Mouse (Mus musculus) ovary, postnatal 14 days (tissue): ENCODE measurements around the gene Fgf2.

Source experiments
- DNase-seq: peaks from one replicate; pipeline ENCODE4 v3.0.0; 2022; ENCODE audit warnings: low spot score

The Fgf2 gene

DNA sequence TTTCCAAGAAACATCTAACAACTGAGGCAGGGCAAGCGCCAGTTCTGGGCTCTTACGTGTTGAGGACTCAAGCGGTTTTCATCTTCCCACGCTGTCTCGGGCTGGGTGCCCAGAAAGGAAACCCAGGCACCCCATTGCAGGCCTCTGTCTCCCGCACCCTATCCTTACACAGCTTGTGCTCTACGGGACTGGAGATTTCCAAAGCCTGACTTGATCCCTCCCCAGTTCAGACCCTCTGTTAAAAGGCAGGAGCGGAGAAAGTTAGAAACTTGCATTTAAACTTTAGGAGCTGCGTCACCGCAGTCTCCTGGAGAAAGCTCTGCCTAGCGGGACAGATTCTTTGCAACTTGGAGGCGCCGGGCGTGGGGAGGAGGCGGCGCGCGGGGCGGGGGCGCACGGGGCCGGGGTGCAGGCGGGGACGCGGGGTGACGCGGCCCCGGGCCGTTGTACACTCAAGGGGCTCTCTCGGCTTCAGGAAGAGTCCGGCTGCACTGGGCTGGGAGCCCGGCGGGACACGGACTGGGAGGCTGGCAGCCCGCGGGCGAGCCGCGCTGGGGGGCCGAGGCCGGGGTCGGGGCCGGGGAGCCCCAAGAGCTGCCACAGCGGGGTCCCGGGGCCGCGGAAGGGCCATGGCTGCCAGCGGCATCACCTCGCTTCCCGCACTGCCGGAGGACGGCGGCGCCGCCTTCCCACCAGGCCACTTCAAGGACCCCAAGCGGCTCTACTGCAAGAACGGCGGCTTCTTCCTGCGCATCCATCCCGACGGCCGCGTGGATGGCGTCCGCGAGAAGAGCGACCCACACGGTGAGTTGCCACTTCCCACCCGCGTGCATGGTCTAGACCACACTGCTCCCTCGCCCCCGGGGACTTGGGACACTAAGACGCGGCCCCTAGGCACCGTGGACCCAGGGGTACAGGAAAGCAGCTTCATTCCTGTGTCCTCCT lies at the start of gene Fgf2:
Gene Fgf2 (plus strand): TSS at position 126 of the 945 bp plus-strand sequence.
- DNase-seq = peak; percentile 41

DNA sequence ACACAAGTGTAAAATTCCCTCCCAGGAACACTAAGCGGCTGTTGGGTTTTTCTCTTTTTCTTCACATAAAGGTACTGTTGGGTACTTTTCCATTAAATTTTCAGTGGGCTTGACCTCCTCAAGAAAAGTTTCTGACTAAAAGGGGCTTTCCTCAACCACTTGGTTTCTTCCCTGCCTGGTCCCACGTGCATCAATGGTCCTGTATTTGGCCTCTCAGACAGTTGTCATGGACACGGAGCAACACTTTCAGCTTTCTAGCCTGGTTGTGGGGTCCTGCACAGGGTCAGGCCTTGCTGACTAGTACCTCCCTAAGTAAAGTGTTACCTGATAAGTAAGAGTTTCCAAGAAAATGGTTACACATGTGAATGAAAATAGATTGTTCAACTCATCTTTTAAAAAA lies 48.7 kb upstream of the Fgf2 start:
- no peak for DNase-seq

DNA sequence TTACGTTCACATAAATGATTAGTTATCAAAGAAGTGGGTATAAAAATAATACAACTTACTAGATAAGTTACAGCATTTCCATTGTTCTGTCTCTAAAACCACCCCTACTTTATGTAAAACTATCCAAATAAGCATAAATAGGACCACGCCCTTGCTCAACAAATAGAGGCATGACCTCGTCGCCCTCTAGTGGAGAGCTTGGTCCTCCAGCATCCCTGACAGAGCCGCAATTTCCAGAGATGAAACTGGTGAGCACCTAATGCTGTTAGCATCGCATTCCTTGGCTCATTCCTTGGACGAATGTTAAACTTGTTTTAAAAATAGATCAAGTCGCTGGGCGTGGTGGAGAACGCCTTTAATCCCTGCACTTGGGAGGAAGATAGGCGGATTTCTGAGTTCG lies 45.5 kb upstream of the Fgf2 start:
- DNase-seq = no peak

DNA sequence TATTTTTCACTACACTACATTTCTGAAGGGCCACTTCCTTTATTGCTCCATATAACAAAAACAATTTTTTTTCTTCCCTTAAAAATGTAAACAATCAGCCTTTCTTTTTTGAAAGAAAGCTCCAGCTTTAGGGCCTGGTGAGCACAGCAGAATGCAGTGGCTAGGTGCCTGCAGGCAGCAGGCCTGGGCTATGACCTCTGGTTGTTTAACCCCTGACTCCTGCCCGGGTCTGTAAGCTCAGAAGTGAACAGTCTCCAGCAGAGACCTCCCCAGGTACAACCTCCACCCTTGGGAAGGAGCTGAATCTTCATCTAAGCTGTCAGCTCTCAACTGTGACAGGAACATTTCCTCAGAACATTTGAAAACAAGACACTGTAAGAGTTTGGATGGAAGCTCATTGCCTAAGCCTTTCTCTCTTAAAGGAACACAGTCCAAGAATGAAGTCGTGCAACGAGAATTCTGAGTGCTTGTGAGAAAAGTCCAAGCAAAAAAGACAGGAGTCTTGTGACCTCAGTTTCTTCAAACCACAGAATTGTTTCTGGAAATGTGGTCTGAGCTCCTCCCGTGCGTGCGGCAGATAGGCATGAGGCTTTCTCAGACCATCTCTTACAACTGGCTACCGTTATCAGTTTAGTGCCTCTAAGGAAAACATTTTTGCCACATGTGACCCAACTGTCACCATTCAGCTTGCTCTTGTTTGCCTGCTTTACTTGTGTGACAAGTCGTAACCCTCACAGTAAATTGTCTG lies 44.6 kb upstream of the Fgf2 start:
- DNase-seq = no peak

DNA sequence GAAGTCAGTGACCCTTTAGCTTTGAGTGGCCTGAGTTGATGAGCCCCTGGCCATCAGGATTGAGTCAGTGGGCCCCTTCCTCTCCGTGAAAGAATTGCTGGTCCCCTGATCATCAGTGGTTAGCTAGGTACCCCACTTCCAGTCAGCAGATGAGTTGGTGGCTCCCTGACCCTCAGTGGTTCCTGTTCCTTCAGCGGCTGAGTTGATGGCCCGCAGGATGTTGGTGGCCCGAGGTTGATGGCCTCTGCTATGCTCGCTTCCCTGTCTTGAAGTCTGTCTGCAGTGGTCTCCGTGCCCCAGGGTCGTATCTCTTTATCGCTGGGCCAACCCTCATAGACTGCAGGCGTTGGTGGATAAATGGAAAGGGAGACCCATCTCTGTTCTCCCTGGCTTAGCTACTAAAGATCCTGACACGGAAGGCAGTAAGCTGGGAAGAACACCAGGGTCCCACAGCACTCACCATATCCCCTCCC lies 36.2 kb upstream of the Fgf2 start:
- DNase-seq = no peak

DNA sequence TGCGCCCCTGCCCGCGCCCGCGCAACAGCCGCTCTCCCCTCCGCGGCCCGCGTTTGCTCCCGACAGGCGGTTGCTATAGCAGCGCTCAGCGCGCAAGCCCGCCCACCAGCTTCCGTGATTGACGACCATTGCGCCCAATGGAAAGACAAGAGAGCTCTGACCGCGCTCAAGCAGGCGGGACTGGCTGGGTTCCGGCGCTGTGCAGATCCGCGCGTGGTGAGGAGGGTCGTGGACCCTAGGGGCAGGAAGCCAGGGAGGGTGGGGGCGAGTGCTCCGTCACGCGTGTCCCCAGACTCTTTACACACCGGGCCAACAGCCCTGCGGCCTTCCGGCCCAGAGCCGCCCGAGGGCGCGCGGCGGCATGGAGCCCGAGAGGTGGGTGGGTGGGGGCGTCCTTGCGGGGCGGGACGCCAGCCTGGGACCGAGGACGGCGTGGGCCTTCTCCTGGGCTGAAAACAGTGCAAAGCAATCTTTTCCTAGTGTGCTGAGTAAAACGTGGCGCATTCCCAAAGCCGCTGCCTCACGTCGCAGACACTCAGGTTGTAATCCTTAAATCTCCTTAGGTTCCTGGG lies 35.7 kb upstream of the Fgf2 start, which contains the start of the genes Bbs12 and Cetn4:
Gene Bbs12 (plus strand): TSS at position 185 of the 572 bp plus-strand sequence.
Gene Cetn4 (minus strand): TSS at position 339 of the 572 bp plus-strand sequence.
- DNase-seq = peak; percentile 99

DNA sequence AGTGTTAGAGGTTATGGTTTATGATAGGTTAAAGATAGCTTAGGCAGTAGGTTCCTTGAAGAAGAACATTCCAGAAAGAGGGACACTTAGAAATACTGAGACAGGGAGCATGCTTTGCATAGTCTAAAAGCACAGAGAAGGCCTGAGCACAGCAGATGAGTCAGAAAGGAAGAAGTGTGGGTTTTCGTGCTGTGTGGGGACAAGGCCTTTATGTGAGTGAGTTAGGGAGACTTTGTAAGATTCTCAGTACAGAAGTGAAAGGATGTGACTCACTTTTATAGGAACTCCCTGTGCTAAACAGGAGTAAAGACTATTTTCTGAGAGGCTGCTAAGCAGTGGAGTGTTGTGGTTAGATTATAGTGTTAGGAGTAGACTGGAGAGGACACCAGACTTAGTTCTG lies 34.8 kb upstream of the Fgf2 start:
- DNase-seq = no peak

DNA sequence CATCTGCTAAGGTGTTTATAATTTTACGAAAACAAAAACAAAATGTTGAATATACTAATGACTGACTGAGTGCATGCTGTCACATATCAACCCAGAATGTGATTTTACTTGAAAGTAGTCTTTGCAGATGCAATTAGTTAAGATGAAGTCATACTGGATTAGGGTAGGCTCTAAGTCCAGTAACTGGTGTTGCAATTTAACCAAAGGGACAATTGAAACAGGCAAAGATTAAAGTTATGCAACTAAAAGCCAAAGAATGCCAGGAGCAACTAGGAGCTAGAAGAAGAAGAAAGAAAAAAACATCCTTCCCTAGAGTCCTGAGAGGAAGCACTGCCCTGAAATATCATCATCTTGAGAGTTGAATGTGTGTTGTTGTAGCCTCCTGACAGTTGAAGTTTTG lies 31.9 kb upstream of the Fgf2 start:
- no peak for DNase-seq

DNA sequence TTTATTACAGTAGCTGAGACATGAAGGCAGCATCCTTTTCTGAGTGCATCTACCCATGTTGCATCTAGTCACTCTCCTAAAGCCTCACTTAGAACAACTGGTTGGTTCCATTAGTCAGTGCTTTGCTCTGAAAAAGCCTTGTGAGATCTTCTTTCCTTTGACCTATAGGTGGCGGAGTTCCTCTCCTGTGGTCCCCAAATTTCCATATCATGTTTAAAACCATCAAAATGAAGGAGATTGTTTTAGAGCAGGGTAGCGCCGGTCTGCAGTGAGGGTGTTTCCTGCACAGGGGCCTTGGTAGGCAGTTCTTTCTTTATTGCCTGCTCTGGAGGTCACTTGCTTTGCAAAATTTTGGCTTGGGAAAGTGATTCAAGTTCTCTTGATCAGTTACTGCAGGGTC lies 23.8 kb upstream of the Fgf2 start:
- DNase-seq = no peak

DNA sequence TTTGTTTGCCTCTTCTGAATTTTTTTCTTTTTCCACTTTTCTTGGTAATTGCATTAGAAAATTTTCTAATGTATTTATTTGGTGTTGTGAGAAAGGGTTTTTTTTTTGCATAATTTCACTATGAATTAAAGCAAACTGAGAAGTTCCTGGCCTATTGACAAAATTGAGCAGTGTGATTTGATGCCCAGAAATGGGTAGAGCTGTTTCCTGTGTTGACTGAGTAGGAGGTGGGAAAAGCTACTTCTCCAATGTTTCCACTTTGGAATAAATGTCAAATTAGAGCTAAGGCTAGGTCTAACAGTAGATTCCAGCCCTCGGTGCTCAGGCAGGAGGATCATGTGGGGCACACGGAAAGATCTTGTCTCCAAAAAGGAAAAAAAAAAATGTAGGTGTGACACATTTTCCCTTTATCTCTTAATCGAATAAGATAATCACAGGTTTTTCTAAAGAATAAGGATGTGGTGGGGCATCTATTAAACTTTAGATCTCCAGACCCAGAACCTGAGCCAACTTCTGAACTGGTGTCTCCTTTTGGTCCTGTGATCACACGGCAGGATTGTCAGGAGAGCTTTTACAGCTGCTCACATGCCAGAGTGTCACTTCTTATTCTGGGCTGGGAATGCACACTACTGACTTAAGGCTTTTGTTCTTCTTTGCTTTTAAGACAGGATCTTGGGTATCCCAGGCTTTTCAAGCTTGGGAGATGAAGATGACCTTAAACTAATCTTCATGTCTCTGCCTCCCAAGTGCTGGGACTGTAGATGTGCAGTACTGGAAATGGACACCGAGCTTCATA lies 22.6 kb upstream of the Fgf2 start:
- DNase-seq = no peak

DNA sequence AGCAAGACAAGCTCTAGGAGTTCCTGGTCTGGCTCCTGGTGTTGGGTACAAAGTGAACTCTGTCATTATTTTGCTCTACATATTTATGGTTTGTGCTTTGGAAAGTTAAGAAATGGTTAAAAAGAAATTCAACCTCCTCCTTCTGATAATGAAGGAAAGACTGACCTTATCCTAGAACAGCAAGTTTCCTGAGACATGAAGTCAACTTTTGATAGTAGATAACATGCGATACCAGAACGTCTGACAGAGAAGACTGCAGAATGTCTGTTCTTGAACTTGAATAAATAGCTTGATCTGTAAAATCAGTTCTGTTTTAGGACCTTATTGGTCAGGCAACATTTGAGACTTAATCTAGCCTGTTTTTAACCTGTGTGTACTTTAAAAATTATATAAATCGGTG lies 21.5 kb upstream of the Fgf2 start:
- no peak for DNase-seq

DNA sequence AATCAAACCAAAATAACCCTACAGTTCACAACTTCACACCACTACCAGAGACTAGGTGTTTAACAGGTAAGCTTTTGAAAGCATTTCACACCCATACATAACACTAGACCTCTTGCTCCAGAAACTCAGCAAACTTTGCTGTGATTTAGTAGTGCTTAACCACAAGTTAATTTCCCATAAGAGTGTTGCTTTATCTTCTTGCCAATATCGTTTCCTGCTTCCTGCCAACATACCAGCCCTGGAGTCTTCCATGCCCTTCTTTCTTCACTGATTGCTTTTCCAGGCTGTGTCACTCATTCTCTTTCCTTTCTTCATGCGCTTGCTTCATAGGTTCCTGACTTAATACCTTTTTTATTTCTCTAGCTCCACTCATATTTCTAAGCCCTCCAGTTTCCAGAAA lies 19.7 kb upstream of the Fgf2 start:
- DNase-seq = no peak

DNA sequence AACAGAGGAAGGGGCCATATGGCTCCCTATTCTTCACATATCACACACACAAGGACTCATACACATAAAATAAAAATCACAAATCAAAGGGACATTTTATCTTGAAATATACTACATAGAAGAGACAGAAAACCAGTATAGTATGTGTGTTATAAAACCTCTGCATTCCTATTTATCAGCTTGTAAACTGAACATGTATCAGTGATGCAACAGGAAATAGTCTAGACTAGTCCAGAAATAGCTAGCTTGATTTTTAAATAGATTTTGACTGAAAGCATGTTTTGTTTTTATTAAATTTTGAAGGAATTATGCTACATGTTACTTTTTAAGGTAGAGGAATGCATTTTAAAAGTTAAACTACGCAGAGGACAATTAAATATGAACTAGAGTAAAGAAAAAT lies 18.2 kb upstream of the Fgf2 start:
- no peak for DNase-seq

DNA sequence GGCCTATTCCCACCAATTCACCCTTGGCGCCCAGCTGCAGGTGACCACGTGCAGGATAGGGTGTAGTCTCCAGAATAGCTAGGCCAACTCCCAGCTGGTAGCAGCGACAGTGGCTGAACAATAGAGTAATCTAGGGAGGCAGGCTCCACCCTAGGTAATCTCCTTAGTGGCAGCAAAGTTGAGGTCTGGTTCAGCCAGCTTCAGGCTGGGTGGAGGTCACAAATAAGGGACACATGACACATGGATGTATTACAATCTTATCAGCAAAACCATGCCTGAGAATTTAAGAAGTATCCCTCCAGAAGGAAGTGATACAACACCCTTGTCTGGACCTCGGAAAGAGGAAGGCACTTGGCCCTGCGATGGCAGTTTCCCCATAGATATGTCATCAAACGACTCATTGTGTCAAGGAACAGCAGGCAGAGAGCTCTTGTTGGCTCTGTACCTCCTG lies 16.1 kb upstream of the Fgf2 start:
- no peak for DNase-seq

DNA sequence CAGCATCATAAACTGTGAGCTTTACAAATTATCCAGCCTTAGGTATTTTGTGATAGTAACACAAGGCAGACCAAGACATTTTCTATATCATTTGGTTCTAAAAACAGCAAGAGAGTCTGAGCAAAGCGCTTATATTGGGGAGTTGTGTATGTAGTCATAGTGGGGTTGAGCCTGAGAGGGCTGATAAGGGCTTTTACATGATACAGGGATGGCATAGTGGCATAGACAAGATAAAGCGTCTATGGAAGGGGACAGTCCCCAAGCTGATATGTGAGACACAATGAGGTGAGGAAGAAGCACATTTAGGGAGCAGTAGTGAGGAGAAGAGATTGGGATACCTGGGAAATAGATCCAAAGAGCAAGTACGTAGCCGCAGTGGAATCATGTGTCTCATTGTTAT lies 14.1 kb upstream of the Fgf2 start:
- no peak for DNase-seq

DNA sequence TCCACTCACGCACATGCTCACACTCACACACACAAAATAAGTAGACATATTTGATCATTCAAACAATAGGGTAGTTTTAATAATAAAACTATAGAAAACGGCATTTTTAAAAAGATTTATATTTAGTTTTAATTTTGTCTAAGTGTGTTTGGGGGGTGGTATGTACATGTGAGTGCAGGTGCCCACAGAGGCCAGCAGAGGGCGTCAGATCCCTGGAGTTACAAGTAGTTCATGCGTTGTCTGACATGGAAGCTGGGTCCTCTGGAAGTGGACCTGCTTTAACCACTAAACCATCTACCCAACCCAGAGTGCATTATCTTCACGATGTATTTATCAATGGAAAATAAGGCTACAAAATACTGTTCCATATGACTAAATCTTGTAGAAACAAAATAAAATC lies 7.0 kb upstream of the Fgf2 start:
- DNase-seq = no peak

DNA sequence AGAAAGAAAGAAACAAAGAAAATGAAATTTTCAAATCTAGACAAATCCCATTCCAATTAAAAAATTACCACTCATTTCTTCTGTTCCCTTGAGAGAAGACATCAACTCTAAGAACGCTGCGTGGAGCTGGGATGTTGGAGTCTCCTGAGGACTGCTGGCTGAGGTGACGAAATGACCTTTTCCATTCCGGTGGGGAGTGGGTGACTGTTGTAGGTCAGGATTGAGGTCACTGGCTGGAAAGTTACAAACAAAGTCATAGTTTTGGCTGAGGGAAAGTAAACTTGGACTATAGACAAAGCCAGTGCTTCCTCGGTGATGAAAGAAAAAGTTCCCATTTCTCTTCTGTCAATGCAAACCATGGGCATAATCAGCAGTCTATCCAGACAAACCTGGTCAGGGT lies 5.3 kb upstream of the Fgf2 start:
- no peak for DNase-seq

DNA sequence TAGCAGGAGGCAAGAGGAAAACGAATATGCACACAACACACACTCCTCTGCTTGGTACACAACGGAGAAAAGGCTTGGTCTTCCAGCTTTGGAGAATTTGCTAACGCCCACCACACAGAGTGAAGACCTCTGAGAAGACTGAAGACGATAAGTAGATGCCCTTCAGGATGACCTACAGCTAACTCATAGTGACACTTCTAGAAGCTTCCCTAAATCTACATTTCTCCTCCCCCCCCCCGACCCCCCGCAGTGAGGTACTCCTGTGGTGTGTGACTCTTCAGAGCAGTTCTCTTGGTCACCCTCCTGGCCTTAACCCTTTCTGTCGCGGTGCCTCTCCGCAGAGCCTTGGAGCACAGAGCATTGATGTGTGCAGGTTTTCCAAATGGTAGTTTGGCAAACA lies 475 bp upstream of the Fgf2 start:
- DNase-seq = no peak

DNA sequence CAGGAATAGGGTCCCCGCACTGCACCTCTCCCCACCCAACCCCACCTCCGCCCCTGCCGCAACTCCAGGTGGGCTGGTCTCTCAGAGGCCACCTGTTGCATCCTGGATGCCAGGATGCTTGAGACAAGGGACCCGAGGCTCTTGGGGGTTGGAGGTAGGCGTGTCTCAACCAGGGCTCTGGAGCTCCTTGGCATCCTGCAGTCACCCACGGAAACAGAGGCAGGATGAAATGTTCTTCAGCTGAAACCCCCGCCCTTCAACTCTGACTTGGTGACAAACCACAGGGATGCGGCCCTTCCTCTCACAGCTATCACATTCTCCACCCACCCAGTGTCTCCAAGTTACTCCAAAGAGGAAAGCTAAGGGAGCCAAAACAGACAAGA lies 1.0 kb downstream of the Fgf2 start:
- DNase-seq = no peak

DNA sequence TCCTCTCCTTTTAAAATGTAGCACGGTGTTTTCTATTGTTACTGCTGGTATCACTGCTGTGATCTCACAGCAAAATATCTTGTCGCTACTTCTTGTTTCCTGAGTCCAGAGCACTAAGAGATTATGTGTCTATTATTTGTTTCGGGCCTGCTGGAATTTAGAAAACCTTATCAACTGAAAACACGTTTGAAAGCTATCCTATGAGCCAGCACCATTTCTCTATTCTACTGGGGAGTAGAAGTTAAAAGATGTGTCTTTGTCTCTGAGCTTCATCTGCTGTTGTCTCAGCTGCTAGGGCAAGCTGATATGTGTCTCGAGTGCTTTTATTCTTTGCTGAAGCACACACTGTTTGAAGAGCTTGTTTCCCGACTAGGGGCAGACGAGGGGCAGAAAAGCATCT lies 2.2 kb downstream of the Fgf2 start:
- no peak for DNase-seq

DNA sequence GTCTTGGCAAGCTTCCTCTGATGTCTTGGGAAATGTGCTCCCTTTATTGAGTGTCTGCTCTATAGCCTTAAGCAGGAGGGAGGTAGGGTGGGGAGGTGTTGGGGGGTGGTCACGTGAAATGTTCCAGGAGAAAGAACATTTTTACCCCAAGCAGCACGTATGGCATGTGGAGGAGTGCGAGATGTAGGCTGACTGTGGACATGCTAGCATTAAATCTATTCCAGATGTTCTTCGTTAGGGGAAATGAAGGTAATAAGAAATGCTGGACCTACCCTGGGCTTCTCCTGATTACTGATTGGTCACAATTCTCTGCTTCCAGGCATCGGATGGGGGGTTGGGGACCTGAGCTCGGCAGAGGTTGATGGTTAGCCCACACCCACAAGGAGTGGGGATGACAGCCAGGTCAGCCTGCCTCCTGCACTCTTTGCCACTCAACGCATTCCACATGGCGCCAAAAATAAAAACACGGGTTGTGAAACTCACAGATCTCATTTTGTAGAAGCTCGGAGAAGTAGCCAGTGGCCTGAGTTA lies 5.9 kb downstream of the Fgf2 start:
- no peak for DNase-seq

DNA sequence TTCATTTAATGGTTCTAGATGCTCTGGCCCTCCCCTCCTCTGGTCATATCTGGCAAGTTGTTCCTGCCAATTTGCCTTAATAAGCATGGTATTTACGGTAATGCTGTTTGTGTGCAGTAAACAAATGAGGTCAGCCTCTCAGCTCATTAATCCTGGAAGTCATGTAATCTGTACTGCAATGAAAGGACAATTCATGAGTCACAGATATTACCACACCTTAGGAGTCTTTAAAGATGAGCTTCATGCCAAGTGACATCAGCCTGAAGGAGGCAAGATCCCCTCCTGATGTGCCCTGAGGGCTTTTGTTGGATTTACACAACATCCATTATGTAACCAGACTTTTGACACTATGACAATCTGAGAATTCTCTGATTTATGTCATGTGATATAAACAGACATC lies 6.6 kb downstream of the Fgf2 start:
- DNase-seq = no peak
